Comparison of ENCODE assay signal across 8 mouse cellular contexts in genomic region chr7:79792635-79793421, GRCm38 (mm10). TPM values are rescaled to one million over a fixed set of nuclear protein-coding genes. Genes with fewer than 3 reads are reported as not detected.
A peak's percentile ranks its signal among the peaks of the same experiment; 100 is the strongest.
DNase-seq lines count a peak whose midpoint lies in the region; ATAC-seq and TF ChIP-seq lines count a peak whose summit lies in the region.

No protein-coding gene starts in this region.

- no peaks in the 10 kb centered on the region for H3K9me3 ChIP-seq in forebrain, embryonic 15.5 days
- no peaks in the 10 kb centered on the region for H3K9me3 ChIP-seq in intestine, embryonic 16.5 days (ENCODE audit: control insufficient read depth, low read length)
- H3K9me3 ChIP-seq in lung, embryonic 16.5 days (ENCODE audit: control insufficient read depth, low read length) = no peaks in the 10 kb centered on the region

- ATAC-seq in forebrain, embryonic 15.5 days (replicated peaks) = peak; percentile 65
- ATAC-seq in intestine, embryonic 16.5 days = peak; percentile 29
- ATAC-seq in lung, embryonic 16.5 days (ENCODE audit: low read depth) = peak; percentile 44

- peaks cover 36% of the 10 kb centered on the region for H3K27me3 ChIP-seq in forebrain, embryonic 15.5 days
- peaks cover 32% of the 10 kb centered on the region for H3K27me3 ChIP-seq in intestine, embryonic 16.5 days (replicated peaks; ENCODE audit: control insufficient read depth, insufficient read depth, low read length)
- peaks cover 44% of the 10 kb centered on the region for H3K27me3 ChIP-seq in lung, embryonic 16.5 days (ENCODE audit: control insufficient read depth, insufficient read depth, low read depth, low read length)
- H3K27me3 ChIP-seq in small intestine, adult 2 months (ENCODE audit: control insufficient read depth, insufficient read depth, low read length) = peaks cover 9% of the 10 kb centered on the region

- TF ChIP-seq CTCF in bone marrow macrophage, adult 2 months (IDR thresholded peaks at IDR 0.05; ENCODE audit: low read depth, low read length) = peak; percentile 73
- peak; percentile 68 for TF ChIP-seq CTCF in small intestine, adult 2 months (IDR thresholded peaks at IDR 0.05; ENCODE audit: extremely low read depth, insufficient read length, insufficient replicate concordance, low read depth, low read length)

- H3K4me3 ChIP-seq in bone marrow macrophage, adult 2 months (ENCODE audit: insufficient read depth, low read length) = peak overlapping the region; percentile 49
- peak overlapping the region; percentile 50 for H3K4me3 ChIP-seq in forebrain, embryonic 15.5 days
- peak overlapping the region; percentile 54 for H3K4me3 ChIP-seq in intestine, embryonic 16.5 days (ENCODE audit: low read length)
- peak overlapping the region; percentile 50 for H3K4me3 ChIP-seq in lung, embryonic 16.5 days (ENCODE audit: low read length)
- peak overlapping the region; percentile 67 for H3K4me3 ChIP-seq in small intestine, adult 2 months (ENCODE audit: low read depth, low read length)

- H3K4me1 ChIP-seq in bone marrow macrophage, adult 2 months (ENCODE audit: control insufficient read depth, insufficient read depth, low read length) = no peaks in the 10 kb centered on the region
- peaks cover 16% of the 10 kb centered on the region for H3K4me1 ChIP-seq in forebrain, embryonic 15.5 days
- H3K4me1 ChIP-seq in intestine, embryonic 16.5 days (ENCODE audit: control insufficient read depth, insufficient read depth, low read length) = peaks cover 17% of the 10 kb centered on the region
- H3K4me1 ChIP-seq in lung, embryonic 16.5 days (replicated peaks; ENCODE audit: control insufficient read depth, insufficient read depth, low read length) = peaks cover 8% of the 10 kb centered on the region
- H3K4me1 ChIP-seq in small intestine, adult 2 months (ENCODE audit: control insufficient read depth, insufficient read depth, insufficient read length, low read length) = peaks cover 34% of the 10 kb centered on the region

- no peak for TF ChIP-seq POLR2A in bone marrow macrophage, adult 2 months (IDR thresholded peaks at IDR 0.05; ENCODE audit: borderline replicate concordance, low read depth, low read length)
- TF ChIP-seq POLR2A in small intestine, adult 2 months (IDR thresholded peaks at IDR 0.05; ENCODE audit: low read depth, low read length) = no peak

- peak overlapping the region; percentile 62 for H3K4me2 ChIP-seq in forebrain, embryonic 15.5 days (replicated peaks)
- peak overlapping the region; percentile 89 for H3K4me2 ChIP-seq in intestine, embryonic 16.5 days (ENCODE audit: low read depth, low read length)
- peak overlapping the region; percentile 78 for H3K4me2 ChIP-seq in lung, embryonic 16.5 days (ENCODE audit: low read depth, low read length)

- H3K27ac ChIP-seq in bone marrow macrophage, adult 2 months (ENCODE audit: insufficient read depth, low read depth, low read length) = no peak overlapping the region
- no peak overlapping the region for H3K27ac ChIP-seq in forebrain, embryonic 15.5 days (replicated peaks)
- no peak overlapping the region for H3K27ac ChIP-seq in intestine, embryonic 16.5 days (ENCODE audit: low read length)
- no peak overlapping the region for H3K27ac ChIP-seq in lung, embryonic 16.5 days (ENCODE audit: low read length)
- H3K27ac ChIP-seq in small intestine, adult 2 months (ENCODE audit: insufficient read depth, low read depth, low read length) = no peak overlapping the region

- no peaks in the 10 kb centered on the region for H3K36me3 ChIP-seq in forebrain, embryonic 15.5 days
- no peaks in the 10 kb centered on the region for H3K36me3 ChIP-seq in intestine, embryonic 16.5 days (ENCODE audit: control insufficient read depth, insufficient read depth, low read length)
- H3K36me3 ChIP-seq in lung, embryonic 16.5 days (ENCODE audit: control insufficient read depth, insufficient read depth, low read length) = no peaks in the 10 kb centered on the region
- H3K36me3 ChIP-seq in small intestine, adult 2 months (ENCODE audit: control insufficient read depth, insufficient read depth, low read length) = no peaks in the 10 kb centered on the region

- DNase-seq in ovary, postnatal 36 days (ENCODE audit: low spot score) = peak; percentile 43
- DNase-seq in ovary, adult 18-20 months (ENCODE audit: low spot score) = no peak
- DNase-seq in cerebellum, adult 9-11 months = no peak

- peak overlapping the region; percentile 50 for H3K9ac ChIP-seq in forebrain, embryonic 15.5 days (replicated peaks)
- peak overlapping the region; percentile 68 for H3K9ac ChIP-seq in intestine, embryonic 16.5 days (ENCODE audit: low read depth, low read length)
- H3K9ac ChIP-seq in lung, embryonic 16.5 days (ENCODE audit: low read length) = peak overlapping the region; percentile 8; the same call in 1 of the 2 replicates

- WGBS in forebrain, embryonic 15.5 days = 2% methylated on average over 79 of the region's 80 CpGs
- 1% methylated on average over 79 of the region's 80 CpGs for WGBS in intestine, embryonic 16.5 days
- under 1% methylated on average over 79 of the region's 80 CpGs for whole genome bisulfite sequencing in lung, embryonic 16.5 days
- WGBS in small intestine, adult 2 months = 2% methylated on average over 79 of the region's 80 CpGs

RNA-seq across cellular contexts. Expression of gene Mesp1, which starts 0.8 kb away (rescaled TPM):
- not detected in 2 replicates for polyA plus RNA-seq in bone marrow macrophage, adult 2 months (2012; ENCODE audit: insufficient read depth, insufficient read length, missing spikeins)
- polyA plus RNA-seq in forebrain, embryonic 15.5 days (2015; fragmentation: Nextera tagmentation; extraction: Ambion mirVana) = 0.19 TPM in 1 of 2 replicates, not detected in the other
- 0.28 TPM in 1 of 2 replicates, not detected in the other for polyA plus RNA-seq in intestine, embryonic 16.5 days (2015; fragmentation: Nextera tagmentation; extraction: Ambion mirVana)
- 0.21 TPM in 1 of 2 replicates, not detected in the other for polyA plus RNA-seq in lung, embryonic 16.5 days (2015; fragmentation: Nextera tagmentation; extraction: Ambion mirVana)
- polyA plus RNA-seq in small intestine, adult 2 months (2012; rRNA removed) = 0.28 and 1.2 TPM in 2 replicates

RNA-seq across cellular contexts. Expression of gene Mesp2, which starts 17.7 kb away (rescaled TPM):
- not detected in 2 replicates for polyA plus RNA-seq in bone marrow macrophage, adult 2 months (2012; ENCODE audit: insufficient read depth, insufficient read length, missing spikeins)
- polyA plus RNA-seq in forebrain, embryonic 15.5 days (2015; fragmentation: Nextera tagmentation; extraction: Ambion mirVana) = 1.5 and 2.2 TPM in 2 replicates
- polyA plus RNA-seq in intestine, embryonic 16.5 days (2015; fragmentation: Nextera tagmentation; extraction: Ambion mirVana) = 2.6 and 3.1 TPM in 2 replicates
- 0.45 and 0.87 TPM in 2 replicates for polyA plus RNA-seq in lung, embryonic 16.5 days (2015; fragmentation: Nextera tagmentation; extraction: Ambion mirVana)
- 0.33 TPM in 2 replicates for polyA plus RNA-seq in small intestine, adult 2 months (2012; rRNA removed)

RNA-seq across cellular contexts. Expression of gene Wdr93, which starts 49.9 kb away (rescaled TPM):
- polyA plus RNA-seq in bone marrow macrophage, adult 2 months (2012; ENCODE audit: insufficient read depth, insufficient read length, missing spikeins) = not detected in 2 replicates
- polyA plus RNA-seq in forebrain, embryonic 15.5 days (2015; fragmentation: Nextera tagmentation; extraction: Ambion mirVana) = 0.23 and 0.85 TPM in 2 replicates
- polyA plus RNA-seq in intestine, embryonic 16.5 days (2015; fragmentation: Nextera tagmentation; extraction: Ambion mirVana) = 0.15 and 0.24 TPM in 2 replicates
- polyA plus RNA-seq in lung, embryonic 16.5 days (2015; fragmentation: Nextera tagmentation; extraction: Ambion mirVana) = 0.88 and 1.7 TPM in 2 replicates
- polyA plus RNA-seq in small intestine, adult 2 months (2012; rRNA removed) = 0.06 and 0.08 TPM in 2 replicates

RNA-seq across cellular contexts. Expression of gene Pex11a, which starts 49.9 kb away (rescaled TPM):
- polyA plus RNA-seq in bone marrow macrophage, adult 2 months (2012; ENCODE audit: insufficient read depth, insufficient read length, missing spikeins) = 5.8 and 5.9 TPM in 2 replicates
- 16.9 and 18.8 TPM in 2 replicates for polyA plus RNA-seq in forebrain, embryonic 15.5 days (2015; fragmentation: Nextera tagmentation; extraction: Ambion mirVana)
- polyA plus RNA-seq in intestine, embryonic 16.5 days (2015; fragmentation: Nextera tagmentation; extraction: Ambion mirVana) = 12.7 and 12.8 TPM in 2 replicates
- polyA plus RNA-seq in lung, embryonic 16.5 days (2015; fragmentation: Nextera tagmentation; extraction: Ambion mirVana) = 10.0 and 14.5 TPM in 2 replicates
- polyA plus RNA-seq in small intestine, adult 2 months (2012; rRNA removed) = 13.8 and 17.9 TPM in 2 replicates

Comparison
In these comparisons a context has a peak if more than half of its experiments do, and no peak if none do; other contexts are left out.
1. H3K9ac ChIP-seq: peak in every context shown above with its lines; median percentile 68 in intestine, embryonic 16.5 days; 50 in forebrain, embryonic 15.5 days; 8 in lung, embryonic 16.5 days.